Mouse (Mus musculus) C2C12 (cell line): Measurements from ENCODE around the gene Tyro3. TPM values are rescaled to one million over a fixed set of nuclear protein-coding genes. Genes with fewer than 3 reads are reported as not detected.

Experiments
- H3K27me3 ChIP-seq: one replicate; pipeline ENCODE4 v1.6.1; 2011; ENCODE audit not compliant: control insufficient read depth, insufficient read depth, insufficient read length
- H3K36me3 ChIP-seq: one replicate; pipeline ENCODE4 v1.6.1; 2011; ENCODE audit not compliant: control insufficient read depth, insufficient read depth
- H3K4me3 ChIP-seq: one replicate; pipeline ENCODE4 v1.5.1; 2011; ENCODE audit warnings: mild to moderate bottlenecking, control low read depth; ENCODE audit not compliant: poor library complexity, insufficient read depth, severe bottlenecking
- H3K79me2 ChIP-seq: one replicate; pipeline ENCODE4 v1.6.1; 2011; ENCODE audit not compliant: control insufficient read depth, insufficient read depth
- H3K79me3 ChIP-seq: one replicate; pipeline ENCODE4 v1.6.1; 2011; ENCODE audit warnings: low read depth, control low read depth
- H3ac ChIP-seq: one replicate; pipeline ENCODE3; 2011; ENCODE audit warnings: low read depth; ENCODE audit not compliant: control insufficient read depth, insufficient read length
- CEBPB ChIP-seq: IDR thresholded peaks from one replicate; pipeline ENCODE4 v1.6.1; 2011; ENCODE audit warnings: low read depth, mild to moderate bottlenecking, control low read depth, moderate library complexity
- CTCF ChIP-seq: IDR thresholded peaks from one replicate; pipeline ENCODE4 v1.5.1; 2011; ENCODE audit not compliant: control insufficient read depth, insufficient read depth, insufficient read length
- FOSL1 ChIP-seq: IDR thresholded peaks from one replicate; pipeline ENCODE4 v1.8.0; 2011; ENCODE audit warnings: mild to moderate bottlenecking, low read length; ENCODE audit not compliant: poor library complexity, insufficient read depth, severe bottlenecking
- MAX ChIP-seq: IDR thresholded peaks from one replicate; pipeline ENCODE4 v1.6.1; 2011; ENCODE audit warnings: mild to moderate bottlenecking, control low read depth
- MYOD1 ChIP-seq: IDR thresholded peaks from one replicate; pipeline ENCODE4 v1.6.1; 2011; ENCODE audit warnings: low read depth; ENCODE audit not compliant: control insufficient read depth, insufficient read length
- MYOG ChIP-seq: IDR thresholded peaks from one replicate; pipeline ENCODE4 v1.6.1; 2011; ENCODE audit not compliant: control insufficient read depth, insufficient read length; ENCODE audit errors: extremely low read depth
- USF1 ChIP-seq: IDR thresholded peaks from one replicate; pipeline ENCODE4 v1.6.1; 2011; ENCODE audit warnings: low read depth, mild to moderate bottlenecking, control low read depth, moderate library complexity
- polyA plus RNA-seq: library from polyadenylated mRNA; unstranded; fragments of >200 nt; fragmentation: generic; extraction: Trizol; gene quantifications from one replicate; pipeline ENCODE4 v1.2.1, GENCODE M21; 2012; ENCODE audit warnings: missing spikeins

Gene Tyro3
- polyA plus RNA-seq, 1 experiment = 9.3 TPM

DNA sequence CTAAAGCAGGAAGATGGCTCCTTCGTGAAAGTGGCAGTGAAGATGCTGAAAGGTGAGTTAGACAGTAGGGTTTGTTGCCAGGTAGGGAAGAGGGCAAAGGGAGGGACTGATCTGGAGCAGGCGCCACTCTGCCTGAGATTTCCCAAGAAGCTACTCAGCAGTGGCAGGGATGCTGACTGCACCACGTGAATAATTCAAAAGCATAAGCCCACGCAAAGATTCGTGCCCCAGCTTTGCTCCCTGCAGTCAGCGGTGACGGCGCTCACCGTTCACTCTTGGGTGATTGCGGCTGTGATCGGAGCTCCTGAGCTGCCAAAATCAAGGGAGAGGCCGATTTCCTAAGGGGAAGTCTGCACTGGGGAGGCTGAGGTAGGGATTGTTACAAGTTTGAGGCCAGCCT is 13.4 kb downstream of the Tyro3 start:
- TF ChIP-seq CTCF (no peak), MYOG (no peak), FOSL1 (no peak), USF1 (no peak), CEBPB (no peak), MYOD1 (no peak), MAX (no peak)
- H3K79me3 ChIP-seq = no peaks in the 10 kb centered on the region
- H3K79me2 ChIP-seq = no peaks in the 10 kb centered on the region
- no peaks in the 10 kb centered on the region for H3K27me3 ChIP-seq
- H3K36me3 ChIP-seq = no peaks in the 10 kb centered on the region
- H3ac ChIP-seq = no peak overlapping the region
- H3K4me3 ChIP-seq = no peak overlapping the region

DNA sequence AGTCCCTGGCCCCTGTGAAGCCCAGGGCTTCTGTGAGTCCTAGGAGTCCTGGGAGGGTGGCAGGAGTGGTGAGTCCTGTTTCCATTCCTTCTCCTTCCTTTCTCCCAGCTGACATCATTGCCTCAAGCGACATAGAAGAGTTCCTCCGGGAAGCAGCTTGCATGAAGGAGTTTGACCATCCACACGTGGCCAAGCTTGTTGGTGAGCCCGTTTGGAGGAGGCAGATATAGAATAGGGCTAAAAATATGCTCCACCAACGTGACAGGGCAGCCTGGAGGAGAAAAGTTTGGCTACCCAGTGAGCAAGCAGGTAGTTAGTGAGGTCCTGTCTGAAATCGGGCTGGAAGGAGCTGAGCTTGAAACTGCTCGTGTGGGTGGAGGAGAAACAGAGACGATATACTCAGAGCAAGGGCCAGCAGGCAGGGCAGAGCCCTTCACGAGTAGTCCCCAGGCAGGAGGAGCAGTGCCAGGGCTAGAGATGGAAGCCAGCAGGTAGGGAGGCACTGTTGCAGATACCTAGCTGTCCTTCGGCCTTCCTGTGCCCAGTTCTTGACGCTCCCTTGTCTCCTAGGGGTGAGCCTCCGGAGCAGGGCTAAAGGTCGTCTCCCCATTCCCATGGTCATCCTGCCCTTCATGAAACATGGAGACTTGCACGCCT is 14.1 kb downstream of the Tyro3 start:
- Histone ChIP-seq H3K36me3 (no peaks in the 10 kb centered on the region), H3K79me2 (no peaks in the 10 kb centered on the region), H3ac (no peak overlapping the region), H3K4me3 (no peak overlapping the region), H3K79me3 (no peaks in the 10 kb centered on the region), H3K27me3 (no peaks in the 10 kb centered on the region)
- TF ChIP-seq MYOG = no peak
- no peak for TF ChIP-seq MAX
- no peak for TF ChIP-seq CTCF
- no peak for TF ChIP-seq MYOD1
- TF ChIP-seq CEBPB = no peak
- no peak for TF ChIP-seq FOSL1
- no peak for TF ChIP-seq USF1

DNA sequence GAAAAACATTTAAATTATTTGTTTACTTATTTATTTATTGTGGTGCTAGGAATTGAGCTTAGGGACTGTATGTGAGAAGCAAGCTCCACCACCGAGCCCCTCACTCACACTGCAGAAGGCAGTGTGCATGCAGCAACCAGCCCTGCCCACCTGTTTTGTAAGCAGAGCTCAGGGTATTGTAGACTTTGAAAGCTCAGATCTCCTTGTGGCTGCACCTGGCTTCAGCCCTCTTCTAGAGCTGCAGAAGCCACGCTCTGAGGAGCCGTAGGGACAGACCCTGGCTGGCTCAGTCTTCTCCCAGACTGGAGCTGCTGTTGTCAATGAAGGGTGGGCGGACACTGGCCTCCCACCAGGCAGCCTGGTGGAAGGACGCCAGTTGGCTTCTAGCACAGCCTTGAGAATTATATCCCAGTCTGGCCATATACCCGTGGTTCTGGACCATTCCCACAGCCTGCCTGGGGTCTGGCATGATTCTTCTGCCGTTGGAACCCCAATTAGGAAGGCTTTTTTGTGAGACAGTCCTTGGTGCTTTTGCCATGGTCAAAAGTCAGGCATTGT is 16.9 kb downstream of the Tyro3 start:
- no peaks in the 10 kb centered on the region for H3K79me2 ChIP-seq
- H3K27me3 ChIP-seq = no peaks in the 10 kb centered on the region
- H3K79me3 ChIP-seq = no peaks in the 10 kb centered on the region
- H3K36me3 ChIP-seq = no peaks in the 10 kb centered on the region
- no peak overlapping the region for H3ac ChIP-seq
- no peak overlapping the region for H3K4me3 ChIP-seq
- TF ChIP-seq MYOD1 (no peak), MYOG (no peak), FOSL1 (no peak), CTCF (no peak), USF1 (no peak), CEBPB (no peak), MAX (no peak)

DNA sequence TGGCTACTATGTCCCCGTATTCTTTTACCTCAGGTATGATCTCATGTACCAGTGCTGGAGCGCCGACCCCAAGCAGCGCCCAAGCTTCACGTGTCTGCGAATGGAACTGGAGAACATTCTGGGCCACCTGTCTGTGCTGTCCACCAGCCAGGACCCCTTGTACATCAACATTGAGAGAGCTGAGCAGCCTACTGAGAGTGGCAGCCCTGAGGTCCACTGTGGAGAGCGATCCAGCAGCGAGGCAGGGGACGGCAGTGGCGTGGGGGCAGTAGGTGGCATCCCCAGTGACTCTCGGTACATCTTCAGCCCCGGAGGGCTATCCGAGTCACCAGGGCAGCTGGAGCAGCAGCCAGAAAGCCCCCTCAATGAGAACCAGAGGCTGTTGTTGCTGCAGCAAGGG is 19.1 kb downstream of the Tyro3 start:
- no peak overlapping the region for H3K4me3 ChIP-seq
- H3K36me3 ChIP-seq = no peaks in the 10 kb centered on the region
- no peaks in the 10 kb centered on the region for H3K79me3 ChIP-seq
- TF ChIP-seq MYOD1 = no peak
- no peak for TF ChIP-seq FOSL1
- TF ChIP-seq MYOG = no peak
- TF ChIP-seq USF1 = no peak
- TF ChIP-seq CTCF = no peak
- no peak for TF ChIP-seq MAX
- TF ChIP-seq CEBPB = no peak
- no peaks in the 10 kb centered on the region for H3K27me3 ChIP-seq
- no peaks in the 10 kb centered on the region for H3K79me2 ChIP-seq
- no peak overlapping the region for H3ac ChIP-seq

DNA sequence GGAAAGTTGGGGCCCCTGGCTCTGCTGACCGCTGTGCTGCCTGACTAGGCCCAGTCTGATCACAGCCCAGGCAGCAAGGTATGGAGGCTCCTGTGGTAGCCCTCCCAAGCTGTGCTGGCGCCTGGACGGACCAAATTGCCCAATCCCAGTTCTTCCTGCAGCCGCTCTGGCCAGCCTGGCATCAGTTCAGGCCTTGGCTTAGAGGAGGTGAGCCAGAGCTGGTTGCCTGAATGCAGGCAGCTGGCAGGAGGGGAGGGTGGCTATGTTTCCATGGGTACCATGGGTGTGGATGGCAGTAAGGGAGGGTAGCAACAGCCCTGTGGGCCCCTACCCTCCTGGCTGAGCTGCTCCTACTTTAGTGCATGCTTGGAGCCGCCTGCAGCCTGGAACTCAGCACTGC is 19.5 kb downstream of the Tyro3 start:
- Histone ChIP-seq H3K4me3 (no peak overlapping the region), H3ac (no peak overlapping the region), H3K79me2 (no peaks in the 10 kb centered on the region), H3K79me3 (no peaks in the 10 kb centered on the region), H3K27me3 (no peaks in the 10 kb centered on the region), H3K36me3 (no peaks in the 10 kb centered on the region)
- no peak for TF ChIP-seq MYOD1
- no peak for TF ChIP-seq CEBPB
- no peak for TF ChIP-seq FOSL1
- no peak for TF ChIP-seq MAX
- no peak for TF ChIP-seq CTCF
- TF ChIP-seq MYOG = no peak
- no peak for TF ChIP-seq USF1
